Mouse (Mus musculus): ENCODE data around the gene Gm49321. TPM values are rescaled to one million over a fixed set of nuclear protein-coding genes. Genes with fewer than 3 reads are reported as not detected.
A peak's percentile ranks its signal among the peaks of the same experiment; 100 is the strongest.

The Gm49321 gene
- polyA plus RNA-seq, 2 experiments, result 1.8 TPM; not detected in 1

DNA sequence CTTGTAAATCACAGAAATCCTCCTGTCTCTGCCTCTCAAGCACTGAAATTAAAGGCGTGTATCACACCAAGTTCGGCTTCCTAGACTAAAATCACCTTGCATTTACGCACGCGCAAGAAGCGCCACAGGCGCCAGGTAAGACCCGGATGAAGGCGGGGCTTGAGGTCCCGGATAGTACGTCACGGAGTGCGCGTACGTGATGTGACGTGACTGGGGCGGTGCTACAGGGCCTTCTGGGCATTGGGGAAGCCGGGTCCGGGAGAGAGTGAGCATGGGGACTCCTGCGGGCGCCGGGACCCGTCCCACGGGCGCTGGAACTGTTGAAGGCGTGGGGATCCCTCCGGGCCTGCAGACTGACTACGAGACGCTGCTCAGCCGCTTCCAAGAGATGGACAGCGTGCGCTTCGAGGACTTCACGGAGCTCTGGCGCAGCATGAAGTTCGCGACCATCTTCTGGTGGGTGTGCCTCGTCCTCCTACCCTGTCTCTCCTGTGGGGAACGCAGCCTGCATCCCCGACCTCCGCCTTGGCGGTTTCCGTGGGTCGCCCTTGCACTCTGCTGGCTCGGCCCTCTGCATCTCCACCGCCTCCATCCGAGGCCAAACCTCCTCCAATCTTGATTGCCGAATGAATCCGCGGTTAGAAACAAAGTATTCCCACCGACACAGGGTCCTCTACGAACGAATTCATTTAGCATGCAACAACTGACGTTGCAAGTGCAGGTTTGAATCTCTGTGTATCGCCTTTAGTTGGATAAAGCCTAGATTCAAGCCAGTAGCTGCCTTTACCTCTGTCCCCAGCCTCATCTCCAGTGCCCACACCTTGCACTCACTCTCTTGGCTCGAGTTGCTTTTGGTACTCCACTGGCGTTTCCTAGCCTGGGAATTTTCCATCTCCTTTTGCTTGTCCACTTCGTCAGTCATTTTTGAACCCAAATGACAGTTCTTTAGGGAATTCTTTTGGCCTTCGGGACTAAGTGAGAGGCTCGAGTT, 27.1 kb downstream of the Gm49321 start, which contains the start of gene Snapc1:
Gene Snapc1, plus strand, starts transcription at position 191 of the 991 bp plus-strand sequence.
- under 1% methylated on average over 60 of the region's 60 CpGs for WGBS (ENCODE audit: insufficient replicate concordance)
- no peak for TF ChIP-seq CTCF (IDR thresholded peaks at IDR 0.05; ENCODE audit: low read depth)
- no peak for TF ChIP-seq EP300 (IDR thresholded peaks at IDR 0.05; ENCODE audit: low read depth)
- peak; percentile 100 for ATAC-seq (ENCODE audit: insufficient read depth)

DNA sequence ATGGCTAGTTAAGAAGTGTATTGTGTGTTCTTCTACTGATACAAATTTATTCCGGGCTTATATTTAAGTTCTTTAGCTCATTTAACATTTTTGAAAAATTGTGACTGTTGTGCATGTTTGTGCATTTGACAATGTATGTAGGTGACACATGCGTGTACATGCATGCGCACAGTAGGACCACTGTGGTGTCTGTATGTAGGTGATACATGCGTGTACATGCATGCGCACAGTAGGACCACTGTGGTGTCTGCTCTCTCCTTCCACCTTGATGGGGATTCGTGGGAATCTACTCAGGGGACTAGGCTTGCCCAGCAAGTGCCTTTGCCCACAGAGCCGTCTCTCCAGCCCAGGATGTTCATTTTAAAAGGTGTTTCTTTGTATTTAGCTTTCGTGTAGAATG, 31.7 kb downstream of the Gm49321 start:
- no peak overlapping the region for H3K27ac ChIP-seq
- no peaks in the 10 kb centered on the region for H3K27me3 ChIP-seq (ENCODE audit: control insufficient read depth, insufficient read depth, low read length)
- H3K9me3 ChIP-seq (ENCODE audit: control insufficient read depth, low read length), result no peaks in the 10 kb centered on the region
- H3K36me3 ChIP-seq (replicated peaks; ENCODE audit: control insufficient read depth, insufficient read depth, low read depth), result peaks cover 24% of the 10 kb centered on the region
- peaks cover 6% of the 10 kb centered on the region in 2 experiments; a peak in 3 of 4 replicates for H3K4me1 ChIP-seq (replicated peaks; ENCODE audit: control insufficient read depth in 2 of 2, insufficient read depth in 2 of 2, low read length in 1 of 2)
- TF ChIP-seq EP300 (IDR thresholded peaks at IDR 0.05; ENCODE audit: low read depth) (no peak), CTCF (IDR thresholded peaks at IDR 0.05; ENCODE audit: low read depth) (no peak)
- no peak overlapping the region for H3K4me3 ChIP-seq (ENCODE audit: insufficient read depth in 1 of 2, low read depth in 2 of 2, low read length in 2 of 2)
- no peak for ATAC-seq (ENCODE audit: insufficient read depth)
- no peak overlapping the region for H3K4me2 ChIP-seq (ENCODE audit: low read depth)
- WGBS (ENCODE audit: insufficient replicate concordance), result 80% methylated on average over 8 of the region's 8 CpGs
- H3K9ac ChIP-seq (replicated peaks), result no peak overlapping the region
- no peak for DNase-seq (ENCODE audit: low read depth in 3 of 3, low spot score in 3 of 3)

More for the DNA sequence above, 27.1 kb downstream of the Gm49321 start, which contains the start of gene Snapc1:
- Histone ChIP-seq H3K9me3 (ENCODE audit: control insufficient read depth, low read length) (no peaks in the 10 kb centered on the region), H3K4me1 (replicated peaks; ENCODE audit: control insufficient read depth in 2 of 2, insufficient read depth in 2 of 2, low read length in 1 of 2) (peaks cover 6 to 10% of the 10 kb centered on the region in 2 experiments; a peak in 3 of 4 replicates), H3K9ac (replicated peaks) (peak within 1 kb of the TSS; percentile 83), H3K4me2 (ENCODE audit: low read depth) (peak within 1 kb of the TSS; percentile 92), H3K36me3 (replicated peaks; ENCODE audit: control insufficient read depth, insufficient read depth, low read depth) (peaks cover 3% of the 10 kb centered on the region; the same call in 1 of the 2 replicates), H3K27me3 (ENCODE audit: control insufficient read depth, insufficient read depth, low read length) (no peaks in the 10 kb centered on the region), H3K4me3 (ENCODE audit: insufficient read depth in 1 of 2, low read depth in 2 of 2, low read length in 2 of 2) (peak within 1 kb of the TSS; percentile 69 to 73), H3K27ac (no peak within 1 kb of the TSS)
- DNase-seq (ENCODE audit: low read depth in 3 of 3, low spot score in 3 of 3), result peak; percentile 94 to 95 (median 95)

DNA sequence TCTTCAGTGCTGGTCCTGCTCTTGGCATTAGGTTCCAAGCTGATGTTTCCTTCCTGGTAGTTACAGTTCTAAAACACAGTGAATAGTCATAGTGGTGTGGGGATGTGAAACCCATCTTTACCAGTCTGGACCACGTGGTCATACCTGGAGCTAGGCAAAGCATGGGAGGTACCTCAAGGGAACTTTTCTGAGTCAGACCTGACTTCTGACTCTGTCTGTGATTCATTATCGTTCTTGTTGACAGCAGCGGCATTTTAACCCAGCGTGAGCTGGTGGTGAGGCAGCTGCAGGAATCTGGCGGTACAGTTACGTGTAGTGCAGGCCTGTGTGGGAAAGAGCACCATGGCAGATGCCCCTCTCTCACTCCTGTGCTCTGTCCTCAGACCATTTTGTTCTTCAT, 37.1 kb downstream of the Gm49321 start:
- H3K4me1 ChIP-seq (replicated peaks; ENCODE audit: control insufficient read depth in 2 of 2, insufficient read depth in 2 of 2, low read length in 1 of 2), result no peaks in the 10 kb centered on the region
- DNase-seq (ENCODE audit: low read depth in 3 of 3, low spot score in 3 of 3), result no peak
- H3K36me3 ChIP-seq (replicated peaks; ENCODE audit: control insufficient read depth, insufficient read depth, low read depth), result peaks cover 24% of the 10 kb centered on the region
- TF ChIP-seq EP300 (IDR thresholded peaks at IDR 0.05; ENCODE audit: low read depth) (no peak), CTCF (IDR thresholded peaks at IDR 0.05; ENCODE audit: low read depth) (no peak)
- H3K4me2 ChIP-seq (ENCODE audit: low read depth), result no peak overlapping the region
- H3K27ac ChIP-seq, result no peak overlapping the region
- H3K9ac ChIP-seq (replicated peaks), result no peak overlapping the region
- no peak for ATAC-seq (ENCODE audit: insufficient read depth)
- no peaks in the 10 kb centered on the region for H3K9me3 ChIP-seq (ENCODE audit: control insufficient read depth, low read length)
- no peak overlapping the region for H3K4me3 ChIP-seq (ENCODE audit: insufficient read depth in 1 of 2, low read depth in 2 of 2, low read length in 2 of 2)
- 78% methylated on average over 6 of the region's 6 CpGs for WGBS (ENCODE audit: insufficient replicate concordance)
- H3K27me3 ChIP-seq (ENCODE audit: control insufficient read depth, insufficient read depth, low read length), result no peaks in the 10 kb centered on the region

DNA sequence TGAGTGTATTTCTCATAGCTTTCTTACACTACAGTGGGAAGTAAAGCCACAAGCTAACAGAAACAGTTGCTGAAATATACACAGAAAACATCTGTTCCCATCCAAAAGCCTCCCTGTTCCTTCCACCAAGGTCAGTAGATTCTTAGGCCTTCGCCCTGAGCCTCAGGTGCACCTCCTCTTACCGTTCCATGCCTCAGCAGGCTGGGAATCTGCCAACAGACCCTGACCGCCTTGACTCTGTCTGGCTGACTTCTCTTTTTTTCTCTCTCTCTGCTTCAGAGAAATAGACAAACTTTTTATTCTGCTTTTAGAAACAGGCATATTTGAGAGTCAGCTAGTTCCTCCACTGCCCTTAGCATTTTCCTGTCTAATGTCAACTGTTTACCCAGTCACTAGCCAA, 40.7 kb downstream of the Gm49321 start:
- no peak overlapping the region for H3K4me3 ChIP-seq (ENCODE audit: insufficient read depth in 1 of 2, low read depth in 2 of 2, low read length in 2 of 2)
- no peak overlapping the region for H3K4me2 ChIP-seq (ENCODE audit: low read depth)
- H3K27ac ChIP-seq, result no peak overlapping the region
- H3K4me1 ChIP-seq (replicated peaks; ENCODE audit: control insufficient read depth in 2 of 2, insufficient read depth in 2 of 2, low read length in 1 of 2), result no peaks in the 10 kb centered on the region
- 73% methylated on average over 3 of the region's 3 CpGs for WGBS (ENCODE audit: insufficient replicate concordance)
- no peaks in the 10 kb centered on the region for H3K9me3 ChIP-seq (ENCODE audit: control insufficient read depth, low read length)
- DNase-seq (ENCODE audit: low read depth in 3 of 3, low spot score in 3 of 3) (no peak), ATAC-seq (ENCODE audit: insufficient read depth) (no peak)
- H3K9ac ChIP-seq (replicated peaks), result no peak overlapping the region
- no peak for TF ChIP-seq EP300 (IDR thresholded peaks at IDR 0.05; ENCODE audit: low read depth)
- TF ChIP-seq CTCF (IDR thresholded peaks at IDR 0.05; ENCODE audit: low read depth), result no peak
- peaks cover 3% of the 10 kb centered on the region for H3K36me3 ChIP-seq (replicated peaks; ENCODE audit: control insufficient read depth, insufficient read depth, low read depth)
- H3K27me3 ChIP-seq (ENCODE audit: control insufficient read depth, insufficient read depth, low read length), result no peaks in the 10 kb centered on the region

DNA sequence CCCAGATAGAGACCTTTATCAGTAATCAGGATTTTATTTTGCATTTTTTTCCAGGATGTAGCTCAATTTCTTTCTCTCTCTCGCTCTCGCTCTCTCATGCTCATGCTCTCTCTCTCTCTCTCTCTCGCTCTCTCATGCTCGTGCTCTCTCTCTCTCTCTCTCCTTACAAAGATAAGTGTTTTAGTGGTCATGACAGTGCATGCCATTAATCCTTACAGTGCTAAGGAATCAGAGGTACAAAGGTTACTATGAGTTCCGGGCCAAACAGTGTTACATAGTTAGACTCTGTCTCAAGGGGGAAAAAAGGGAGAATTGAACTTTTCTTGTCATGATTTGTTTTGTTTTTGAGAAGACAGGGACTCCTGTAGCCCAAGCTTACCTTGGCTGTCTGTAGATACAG, 42.2 kb downstream of the Gm49321 start:
- H3K36me3 ChIP-seq (replicated peaks; ENCODE audit: control insufficient read depth, insufficient read depth, low read depth), result peaks cover 6% of the 10 kb centered on the region
- H3K4me3 ChIP-seq (ENCODE audit: insufficient read depth in 1 of 2, low read depth in 2 of 2, low read length in 2 of 2), result no peak overlapping the region
- H3K4me1 ChIP-seq (replicated peaks; ENCODE audit: control insufficient read depth in 2 of 2, insufficient read depth in 2 of 2, low read length in 1 of 2), result no peaks in the 10 kb centered on the region
- no peak overlapping the region for H3K27ac ChIP-seq
- ATAC-seq (ENCODE audit: insufficient read depth) (no peak), DNase-seq (ENCODE audit: low read depth in 3 of 3, low spot score in 3 of 3) (no peak)
- no peak overlapping the region for H3K4me2 ChIP-seq (ENCODE audit: low read depth)
- WGBS (ENCODE audit: insufficient replicate concordance), result 78% methylated on average over 5 of the region's 5 CpGs
- no peak overlapping the region for H3K9ac ChIP-seq (replicated peaks)
- no peaks in the 10 kb centered on the region for H3K27me3 ChIP-seq (ENCODE audit: control insufficient read depth, insufficient read depth, low read length)
- TF ChIP-seq CTCF (IDR thresholded peaks at IDR 0.05; ENCODE audit: low read depth) (no peak), EP300 (IDR thresholded peaks at IDR 0.05; ENCODE audit: low read depth) (no peak)
- no peaks in the 10 kb centered on the region for H3K9me3 ChIP-seq (ENCODE audit: control insufficient read depth, low read length)

All from liver, embryonic 14.5 days (tissue).